Mouse (Mus musculus): ENCODE measurements around the gene Sfn. TPM values are rescaled to one million over a fixed set of nuclear protein-coding genes. Genes with fewer than 3 reads are reported as not detected.

Sfn gene
- total and polyA plus RNA-seq, 3 experiments = 1.0 to 2.0 (median 1.1) TPM

DNA sequence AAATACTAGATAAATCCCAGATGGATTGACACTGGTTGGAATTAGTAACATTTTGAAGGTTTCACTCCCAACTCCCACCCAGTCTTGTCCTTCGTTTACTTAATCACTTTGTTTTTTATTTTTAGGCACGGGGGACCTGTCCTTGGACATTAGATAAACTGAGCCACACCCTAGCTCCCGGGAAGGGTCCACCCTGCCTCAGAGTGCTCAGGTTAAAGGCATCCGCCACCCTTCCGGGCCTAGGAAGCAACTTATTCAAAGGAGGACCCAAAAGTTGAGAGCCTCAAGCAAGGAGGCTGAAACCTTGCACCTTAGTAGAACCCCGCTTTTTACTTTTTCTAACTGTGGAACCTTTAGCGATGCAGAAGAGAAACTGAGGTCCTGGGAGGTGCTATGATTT lies 2.9 kb downstream of the Sfn start:
- in situ Hi-C loops (cut with MboI; ENCODE audit: low pct_ligation_motif_present, low pct_unique_long_range_greater_than_20kb, low sequenced_read_pairs) = loop anchor here (5.0 to 25.0 kb wide), 3 partner anchors 33 to 488 kb away; partner anchors contain the start of gene Cd52
- no peaks in the 10 kb centered on the region for H3K9me3 ChIP-seq (replicated peaks; ENCODE audit: low read length)
- dilution Hi-C loops (cut with MboI; ENCODE audit: extremely low pct_ligation_motif_present, extremely low pct_unique_long_range_greater_than_20kb, low sequenced_read_pairs) = no loop called here
- peaks cover 17 to 49% of the 10 kb centered on the region in 2 experiments for H3K4me1 ChIP-seq (ENCODE audit: control insufficient read depth in 1 of 2, insufficient read depth in 2 of 2)
- no peaks in the 10 kb centered on the region for H3K79me2 ChIP-seq (replicated peaks; ENCODE audit: control insufficient read depth, extremely low read depth, insufficient read depth, poor library complexity, severe bottlenecking)
- DNase-seq (ENCODE audit: extremely low read depth) = no peak
- no peaks in the 10 kb centered on the region for H3K27me3 ChIP-seq (replicated peaks)
- H3K4me2 ChIP-seq (ENCODE audit: insufficient read depth, low read depth, poor library complexity, severe bottlenecking) = peak overlapping the region; percentile 97
- TF ChIP-seq ZC3H11A (IDR thresholded peaks at IDR 0.05; ENCODE audit: low read depth, low read length) (no peak), KAT2A (IDR thresholded peaks at IDR 0.05; ENCODE audit: insufficient replicate concordance, low read length) (no peak), TBP (conservative IDR thresholded peaks at IDR 0.05; ENCODE audit: low read depth, low read length) (no peak), IRF4 (IDR thresholded peaks at IDR 0.05; ENCODE audit: low read depth, low read length) (no peak), EP300 (IDR thresholded peaks at IDR 0.05; ENCODE audit: low read length) (no peak), POLR2A (IDR thresholded peaks at IDR 0.05; ENCODE audit: low read depth, low read length) (no peak)
- peak overlapping the region; percentile 49 to 53 (median 52) for H3K4me3 ChIP-seq (replicated peaks in 1 of 3; ENCODE audit: low read depth in 2 of 3, low read length in 2 of 3, poor library complexity in 1 of 3)
- peak overlapping the region; percentile 63 for H3K9ac ChIP-seq (ENCODE audit: insufficient read depth, low read depth)
- H3K36me3 ChIP-seq (replicated peaks in 1 of 2; ENCODE audit: control insufficient read depth in 1 of 2, insufficient read depth in 1 of 2, low read length in 1 of 2) = peaks cover 0 to 29% of the 10 kb centered on the region in 2 experiments
- H3K27ac ChIP-seq (ENCODE audit: insufficient read depth, low read depth) = peak overlapping the region; percentile 32; the same call in 1 of the 2 replicates

DNA sequence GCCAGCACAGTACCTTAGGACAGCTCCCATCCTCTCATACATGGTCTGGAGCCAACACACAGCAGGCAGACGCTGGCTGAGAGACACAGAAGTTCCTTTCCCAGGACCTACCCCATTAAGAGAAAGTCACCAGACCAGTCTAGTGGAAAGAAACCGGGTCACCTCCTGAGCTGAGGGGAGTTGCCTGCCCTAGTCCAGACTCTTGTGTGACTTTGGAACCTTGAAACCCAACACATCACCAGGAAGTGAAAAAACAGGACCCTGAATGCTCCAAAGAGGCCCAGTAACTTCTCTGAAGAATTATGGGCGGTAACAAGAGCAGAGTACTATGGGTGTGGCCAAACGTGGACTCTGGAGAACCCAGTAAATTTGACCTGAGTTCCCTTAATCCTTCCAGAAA lies 3.4 kb downstream of the Sfn start:
- Histone ChIP-seq H3K9ac (ENCODE audit: insufficient read depth, low read depth) (peak overlapping the region; percentile 63), H3K4me1 (ENCODE audit: control insufficient read depth in 1 of 2, insufficient read depth in 2 of 2) (peaks cover 17 to 49% of the 10 kb centered on the region in 2 experiments), H3K27me3 (replicated peaks) (no peaks in the 10 kb centered on the region), H3K79me2 (replicated peaks; ENCODE audit: control insufficient read depth, extremely low read depth, insufficient read depth, poor library complexity, severe bottlenecking) (no peaks in the 10 kb centered on the region), H3K4me3 (replicated peaks in 1 of 3; ENCODE audit: low read depth in 2 of 3, low read length in 2 of 3, poor library complexity in 1 of 3) (peak overlapping the region; percentile 38 to 53 (median 52)), H3K36me3 (replicated peaks in 1 of 2; ENCODE audit: control insufficient read depth in 1 of 2, insufficient read depth in 1 of 2, low read length in 1 of 2) (peaks cover 0 to 24% of the 10 kb centered on the region in 2 experiments), H3K27ac (ENCODE audit: insufficient read depth, low read depth) (peak overlapping the region; percentile 93), H3K4me2 (ENCODE audit: insufficient read depth, low read depth, poor library complexity, severe bottlenecking) (peak overlapping the region; percentile 97), H3K9me3 (replicated peaks; ENCODE audit: low read length) (no peaks in the 10 kb centered on the region)
- dilution Hi-C loops (cut with MboI; ENCODE audit: extremely low pct_ligation_motif_present, extremely low pct_unique_long_range_greater_than_20kb, low sequenced_read_pairs) = no loop called here
- in situ Hi-C loops (cut with MboI; ENCODE audit: low pct_ligation_motif_present, low pct_unique_long_range_greater_than_20kb, low sequenced_read_pairs) = loop anchor here (5.0 to 25.0 kb wide), 3 partner anchors 34 to 489 kb away; partner anchors contain the start of gene Cd52
- no peak for DNase-seq (ENCODE audit: extremely low read depth)
- TF ChIP-seq ZNF384 (IDR thresholded peaks at IDR 0.05; ENCODE audit: low read depth, low read length) (no peak), JUN (IDR thresholded peaks at IDR 0.05; ENCODE audit: insufficient read depth, low read depth, low read length) (no peak), MEF2A (IDR thresholded peaks at IDR 0.05; ENCODE audit: borderline replicate concordance, low read depth, low read length) (no peak), RAD21 (IDR thresholded peaks at IDR 0.05; ENCODE audit: low read depth, low read length) (no peak), CHD1 (IDR thresholded peaks at IDR 0.05; ENCODE audit: low read depth, low read length) (0 out of 2 replicates have a peak, but pooled peaks have one; percentile 10), ETS1 (conservative IDR thresholded peaks at IDR 0.05; ENCODE audit: low read depth, low read length) (no peak; the same call in 1 of the 2 replicates), E2F4 (IDR thresholded peaks at IDR 0.05; ENCODE audit: insufficient replicate concordance, low read depth, low read length) (no peak), MXI1 (IDR thresholded peaks at IDR 0.05; ENCODE audit: low read depth, low read length) (no peak), RCOR1 (conservative IDR thresholded peaks at IDR 0.05; ENCODE audit: low read depth, low read length) (no peak), UBTF (IDR thresholded peaks at IDR 0.05; ENCODE audit: low read depth, low read length) (no peak), BHLHE40 (IDR thresholded peaks at IDR 0.05; ENCODE audit: low read depth, low read length) (no peak), USF2 (conservative IDR thresholded peaks at IDR 0.05; ENCODE audit: low read depth, low read length) (no peak), NRF1 (IDR thresholded peaks at IDR 0.05; ENCODE audit: low read depth, low read length) (no peak), SIN3A (IDR thresholded peaks at IDR 0.05; ENCODE audit: low read length) (0 out of 2 replicates have a peak, but pooled peaks have one; percentile 13), MAZ (IDR thresholded peaks at IDR 0.05; ENCODE audit: low read depth, low read length) (no peak), ZKSCAN1 (IDR thresholded peaks at IDR 0.05; ENCODE audit: borderline replicate concordance, low read depth, low read length) (no peak), GABPA (IDR thresholded peaks at IDR 0.05; ENCODE audit: insufficient replicate concordance, low read depth, low read length) (no peak), MAX (IDR thresholded peaks at IDR 0.05; ENCODE audit: low read length) (no peak), POLR2AphosphoS2 (IDR thresholded peaks at IDR 0.05; ENCODE audit: low read depth, low read length) (no peak), IRF4 (IDR thresholded peaks at IDR 0.05; ENCODE audit: low read depth, low read length) (no peak), JUND (conservative IDR thresholded peaks at IDR 0.05; ENCODE audit: low read depth, low read length) (no peak), CHD2 (IDR thresholded peaks at IDR 0.05; ENCODE audit: low read length) (no peak), HCFC1 (IDR thresholded peaks at IDR 0.05; ENCODE audit: low read depth, low read length) (no peak), ZC3H11A (IDR thresholded peaks at IDR 0.05; ENCODE audit: low read depth, low read length) (no peak), MYC (IDR thresholded peaks at IDR 0.05; ENCODE audit: low read depth, low read length) (no peak), PAX5 (IDR thresholded peaks at IDR 0.05; ENCODE audit: low read length) (no peak), TBP (conservative IDR thresholded peaks at IDR 0.05; ENCODE audit: low read depth, low read length) (0 out of 2 replicates have a peak, but pooled peaks have one; percentile 30), NELFE (IDR thresholded peaks at IDR 0.05; ENCODE audit: low read depth, low read length) (0 out of 2 replicates have a peak, but pooled peaks have one; percentile 13), TCF12 (IDR thresholded peaks at IDR 0.05; ENCODE audit: low read depth, low read length) (no peak)

Data from CH12.LX (cell line).